ENCODE assay signal across 11 mouse cellular contexts in the genomic region with DNA sequence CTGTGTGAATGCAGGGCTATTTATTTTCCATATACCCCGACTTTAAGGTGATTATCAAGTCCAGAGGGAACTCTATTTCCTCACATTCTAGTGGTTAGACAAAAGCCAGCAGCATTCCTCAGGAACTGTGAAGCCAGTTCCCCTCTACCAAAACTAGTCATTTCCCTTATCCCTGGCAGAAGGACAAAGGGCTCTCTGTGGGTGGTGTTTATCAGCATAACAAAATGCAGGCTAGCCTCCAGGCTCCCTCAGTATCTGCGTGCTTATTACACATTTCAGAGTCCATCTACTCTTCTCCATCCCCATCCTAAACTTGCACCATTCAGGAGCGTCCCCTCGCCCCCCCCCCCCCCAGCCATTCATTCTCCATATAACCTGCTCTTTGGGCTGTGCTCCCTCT. TPM values are rescaled to one million over a fixed set of nuclear protein-coding genes. Genes with fewer than 3 reads are reported as not detected.
DNase-seq lines count a peak whose midpoint lies in the region; ATAC-seq lines count a peak whose summit lies in the region.
"Had no signal": no experiment of that assay in that cellular context is flagged by ENCODE, and none has a peak within 500 bp of the region (broad histone marks: within the 10 kb centered on the region; RNA-seq: fewer than 3 reads in every experiment).

No protein-coding gene starts in this region.

- no peaks in the 10 kb centered on the region; the same call in 1 of the 2 replicates for H3K4me1 ChIP-seq in embryonic facial prominence, embryonic 14.5 days (ENCODE audit: control insufficient read depth, insufficient read depth, low read length)
- peaks cover 6% of the 10 kb centered on the region for H3K4me1 ChIP-seq in embryonic facial prominence, embryonic 10.5 days
- 0 out of 2 replicates have a peak, but pooled peaks cover 6% of the 10 kb centered on the region for H3K4me1 ChIP-seq in hindbrain, embryonic 14.5 days (replicated peaks; ENCODE audit: control insufficient read depth, insufficient read depth, low read length)
- peaks cover 11% of the 10 kb centered on the region for H3K4me1 ChIP-seq in hindbrain, embryonic 13.5 days (replicated peaks)
- peaks cover 10% of the 10 kb centered on the region for H3K4me1 ChIP-seq in liver, embryonic 16.5 days (ENCODE audit: control insufficient read depth, low read depth, low read length)

- H3K4me3 ChIP-seq in embryonic facial prominence, embryonic 14.5 days (ENCODE audit: low read depth, low read length): no peak overlapping the region
- H3K4me3 ChIP-seq in embryonic facial prominence, embryonic 10.5 days: no peak overlapping the region
- no peak overlapping the region for H3K4me3 ChIP-seq in hindbrain, embryonic 14.5 days (replicated peaks; ENCODE audit: low read length)
- H3K4me3 ChIP-seq in hindbrain, embryonic 13.5 days: no peak overlapping the region
- H3K4me3 ChIP-seq in liver, embryonic 16.5 days (ENCODE audit: low read depth, low read length): no peak overlapping the region

- no peaks in the 10 kb centered on the region for H3K27me3 ChIP-seq in embryonic facial prominence, embryonic 14.5 days (replicated peaks; ENCODE audit: control insufficient read depth, insufficient read depth, low read length)
- no peaks in the 10 kb centered on the region for H3K27me3 ChIP-seq in embryonic facial prominence, embryonic 10.5 days (replicated peaks; ENCODE audit: low read depth, poor library complexity, severe bottlenecking)
- no peaks in the 10 kb centered on the region for H3K27me3 ChIP-seq in hindbrain, embryonic 14.5 days (ENCODE audit: control insufficient read depth, insufficient read depth, low read length)
- H3K27me3 ChIP-seq in hindbrain, embryonic 13.5 days: no peaks in the 10 kb centered on the region
- H3K27me3 ChIP-seq in liver, embryonic 16.5 days (ENCODE audit: control insufficient read depth, insufficient read depth, low read depth, low read length): no peaks in the 10 kb centered on the region

- H3K36me3 ChIP-seq in embryonic facial prominence, embryonic 14.5 days (ENCODE audit: control insufficient read depth, insufficient read depth, low read length): no peaks in the 10 kb centered on the region
- H3K36me3 ChIP-seq in embryonic facial prominence, embryonic 10.5 days (replicated peaks): no peaks in the 10 kb centered on the region
- 0 out of 2 replicates have a peak, but pooled peaks cover under 1% of the 10 kb centered on the region for H3K36me3 ChIP-seq in hindbrain, embryonic 14.5 days (replicated peaks; ENCODE audit: control insufficient read depth, insufficient read depth)
- 0 out of 2 replicates have a peak, but pooled peaks cover 4% of the 10 kb centered on the region for H3K36me3 ChIP-seq in hindbrain, embryonic 13.5 days
- H3K36me3 ChIP-seq in liver, embryonic 16.5 days (ENCODE audit: control insufficient read depth, insufficient read depth): no peaks in the 10 kb centered on the region

- no peak overlapping the region for H3K27ac ChIP-seq in embryonic facial prominence, embryonic 14.5 days (replicated peaks; ENCODE audit: low read depth, low read length)
- no peak overlapping the region for H3K27ac ChIP-seq in embryonic facial prominence, embryonic 10.5 days (replicated peaks)
- H3K27ac ChIP-seq in hindbrain, embryonic 14.5 days: no peak overlapping the region
- H3K27ac ChIP-seq in hindbrain, embryonic 13.5 days: no peak overlapping the region
- H3K27ac ChIP-seq in liver, embryonic 16.5 days (ENCODE audit: low read length): no peak overlapping the region; the same call in 1 of the 2 replicates

- 13% methylated on average over 3 of the region's 4 CpGs for whole genome bisulfite sequencing in embryonic facial prominence, embryonic 14.5 days
- WGBS in embryonic facial prominence, embryonic 10.5 days: 4% methylated on average over 4 of the region's 4 CpGs
- 0% methylated on average over 3 of the region's 4 CpGs for WGBS in hindbrain, embryonic 14.5 days
- 2% methylated on average over 4 of the region's 4 CpGs for WGBS in hindbrain, embryonic 13.5 days
- WGBS in liver, embryonic 16.5 days (ENCODE audit: insufficient replicate concordance): 23% methylated on average over 3 of the region's 4 CpGs

- H3K4me2 ChIP-seq in embryonic facial prominence, embryonic 14.5 days (ENCODE audit: low read depth, low read length): no peak overlapping the region
- H3K4me2 ChIP-seq in hindbrain, embryonic 14.5 days (replicated peaks): no peak overlapping the region
- H3K4me2 ChIP-seq in hindbrain, embryonic 13.5 days: no peak overlapping the region
- no peak overlapping the region for H3K4me2 ChIP-seq in liver, embryonic 16.5 days (ENCODE audit: low read depth, low read length)

- ATAC-seq in embryonic facial prominence, embryonic 14.5 days (ENCODE audit: low read depth): no peak
- ATAC-seq in hindbrain, embryonic 14.5 days (ENCODE audit: low FRiP score): peak; percentile 24; the same call in 1 of the 2 replicates
- no peak for ATAC-seq in hindbrain, embryonic 13.5 days (ENCODE audit: low FRiP score)
- ATAC-seq in liver, embryonic 16.5 days (ENCODE audit: low read depth): peak; percentile 43

- peak; percentile 23 for DNase-seq in embryonic facial prominence, embryonic 14.5 days (ENCODE audit: low spot score)
- DNase-seq in embryonic facial prominence, embryonic 10.5 days (ENCODE audit: low spot score): no peak
- DNase-seq in hindbrain, embryonic 14.5 days (ENCODE audit: low spot score): no peak
- DNase-seq in NIH3T3 (ENCODE audit: low read depth): peak; percentile 75
- no peak for DNase-seq in lung, postnatal 10 days
- no peak for DNase-seq in kidney, postnatal 36 days
- DNase-seq: adrenal gland, postnatal 14 days; cerebellum, adult 11-12 months; gastrocnemius, postnatal 10 days had no signal

- no peaks in the 10 kb centered on the region for H3K9me3 ChIP-seq in embryonic facial prominence, embryonic 14.5 days (ENCODE audit: control insufficient read depth, low read length)
- H3K9me3 ChIP-seq in embryonic facial prominence, embryonic 10.5 days: no peaks in the 10 kb centered on the region
- no peaks in the 10 kb centered on the region for H3K9me3 ChIP-seq in hindbrain, embryonic 14.5 days (ENCODE audit: control insufficient read depth, low read length)
- no peaks in the 10 kb centered on the region for H3K9me3 ChIP-seq in hindbrain, embryonic 13.5 days
- no peaks in the 10 kb centered on the region for H3K9me3 ChIP-seq in liver, embryonic 16.5 days (replicated peaks; ENCODE audit: control insufficient read depth, low read length)

- H3K9ac ChIP-seq in embryonic facial prominence, embryonic 14.5 days (ENCODE audit: low read depth, low read length): no peak overlapping the region
- H3K9ac ChIP-seq in hindbrain, embryonic 14.5 days: no peak overlapping the region
- H3K9ac ChIP-seq in hindbrain, embryonic 13.5 days: no peak overlapping the region; the same call in 1 of the 2 replicates
- H3K9ac ChIP-seq in liver, embryonic 16.5 days (ENCODE audit: low read depth, low read length): 0 out of 2 replicates have a peak overlapping the region, but pooled peaks have one; percentile 9

RNA-seq across cellular contexts. Expression of gene Nipa1, which starts 20.8 kb away (rescaled TPM):
- polyA plus RNA-seq in embryonic facial prominence, embryonic 14.5 days (2014; fragmentation: Nextera tagmentation; extraction: Ambion mirVana): 7.0 and 7.9 TPM in 2 replicates
- polyA plus RNA-seq in embryonic facial prominence, embryonic 10.5 days (2016; fragmentation: Nextera tagmentation; extraction: Ambion mirVana): 7.4 and 7.5 TPM in 2 replicates
- polyA plus RNA-seq in hindbrain, embryonic 14.5 days (2014; fragmentation: Nextera tagmentation; extraction: Ambion mirVana): 23.8 and 25.4 TPM in 2 replicates
- polyA plus RNA-seq in hindbrain, embryonic 13.5 days (2015; fragmentation: Nextera tagmentation; extraction: Ambion mirVana): 22.2 and 24.0 TPM in 2 replicates
- polyA plus RNA-seq in liver, embryonic 16.5 days (2015; fragmentation: Nextera tagmentation; extraction: Ambion mirVana): 10.2 and 10.7 TPM in 2 replicates

RNA-seq across cellular contexts. Expression of gene Nipa2, which starts 36.7 kb away (rescaled TPM):
- polyA plus RNA-seq in embryonic facial prominence, embryonic 14.5 days (2014; fragmentation: Nextera tagmentation; extraction: Ambion mirVana): 50.9 and 52.9 TPM in 2 replicates
- 42.8 and 44.9 TPM in 2 replicates for polyA plus RNA-seq in embryonic facial prominence, embryonic 10.5 days (2016; fragmentation: Nextera tagmentation; extraction: Ambion mirVana)
- polyA plus RNA-seq in hindbrain, embryonic 14.5 days (2014; fragmentation: Nextera tagmentation; extraction: Ambion mirVana): 48.4 and 49.1 TPM in 2 replicates
- 35.5 and 38.4 TPM in 2 replicates for polyA plus RNA-seq in hindbrain, embryonic 13.5 days (2015; fragmentation: Nextera tagmentation; extraction: Ambion mirVana)
- polyA plus RNA-seq in liver, embryonic 16.5 days (2015; fragmentation: Nextera tagmentation; extraction: Ambion mirVana): 20.0 and 20.5 TPM in 2 replicates

RNA-seq across cellular contexts. Expression of gene Herc2, which starts 51.0 kb away (rescaled TPM):
- 26.0 and 28.0 TPM in 2 replicates for polyA plus RNA-seq in embryonic facial prominence, embryonic 14.5 days (2014; fragmentation: Nextera tagmentation; extraction: Ambion mirVana)
- 21.0 and 22.1 TPM in 2 replicates for polyA plus RNA-seq in embryonic facial prominence, embryonic 10.5 days (2016; fragmentation: Nextera tagmentation; extraction: Ambion mirVana)
- polyA plus RNA-seq in hindbrain, embryonic 14.5 days (2014; fragmentation: Nextera tagmentation; extraction: Ambion mirVana): 57.4 and 60.3 TPM in 2 replicates
- 46.7 and 47.8 TPM in 2 replicates for polyA plus RNA-seq in hindbrain, embryonic 13.5 days (2015; fragmentation: Nextera tagmentation; extraction: Ambion mirVana)
- polyA plus RNA-seq in liver, embryonic 16.5 days (2015; fragmentation: Nextera tagmentation; extraction: Ambion mirVana): 13.4 and 14.7 TPM in 2 replicates

Comparison
In these comparisons a context has a peak if more than half of its experiments do, and no peak if none do; other contexts are left out.
1. ATAC-seq: peak in hindbrain, embryonic 14.5 days (single experiment) and liver, embryonic 16.5 days (single experiment); none in embryonic facial prominence, embryonic 14.5 days (single experiment) and hindbrain, embryonic 13.5 days (single experiment).
2. DNase-seq: peak in embryonic facial prominence, embryonic 14.5 days (single experiment) and NIH3T3 (single experiment); none in embryonic facial prominence, embryonic 10.5 days (single experiment), hindbrain, embryonic 14.5 days (single experiment), lung, postnatal 10 days (single experiment) and kidney, postnatal 36 days (0 of 2).